Mouse (Mus musculus): Measurements from ENCODE around the gene Slc25a29. TPM values are rescaled to one million over a fixed set of nuclear protein-coding genes. Genes with fewer than 3 reads are reported as not detected.

Gene Slc25a29
- polyA plus RNA-seq, 1 experiment from 2014 or later: 8.4 TPM

- Histone ChIP-seq H3K9ac (replicated peaks; ENCODE audit: low read depth, low read length) (no peak overlapping the region), H3K27ac (ENCODE audit: low read length) (no peak overlapping the region), H3K4me3 (ENCODE audit: low read depth, low read length) (no peak overlapping the region), H3K4me2 (replicated peaks; ENCODE audit: low read depth, low read length) (no peak overlapping the region), H3K4me1 (ENCODE audit: control insufficient read depth, insufficient read depth, low read length) (no peaks in the 10 kb centered on the region), H3K36me3 (ENCODE audit: control insufficient read depth, insufficient read depth, low read length) (peaks cover 27% of the 10 kb centered on the region; the same call in 1 of the 2 replicates), H3K9me3 (ENCODE audit: control insufficient read depth, low read depth, low read length) (no peaks in the 10 kb centered on the region), H3K27me3 (ENCODE audit: control insufficient read depth, insufficient read depth, low read length) (no peaks in the 10 kb centered on the region)
- 83% methylated on average over 7 of the region's 7 CpGs for WGBS
- no peak for ATAC-seq (ENCODE audit: insufficient number of reproducible peaks, insufficient read depth, low FRiP score, low read depth)
Observed at GRCm38 (mm10) chr12:108810309-108810708, 25.4 kb downstream of the Slc25a29 start.

GRCm38 (mm10) chr12:108809771-108810170, 25.9 kb downstream of the Slc25a29 start:
- no peaks in the 10 kb centered on the region for H3K27me3 ChIP-seq (ENCODE audit: control insufficient read depth, insufficient read depth, low read length)
- no peak overlapping the region for H3K9ac ChIP-seq (replicated peaks; ENCODE audit: low read depth, low read length)
- H3K4me3 ChIP-seq (ENCODE audit: low read depth, low read length): no peak overlapping the region
- no peak overlapping the region for H3K27ac ChIP-seq (ENCODE audit: low read length)
- WGBS: 75% methylated on average over 1 of the region's 1 CpGs
- no peak for ATAC-seq (ENCODE audit: insufficient number of reproducible peaks, insufficient read depth, low FRiP score, low read depth)
- H3K9me3 ChIP-seq (ENCODE audit: control insufficient read depth, low read depth, low read length): no peaks in the 10 kb centered on the region
- no peak overlapping the region for H3K4me2 ChIP-seq (replicated peaks; ENCODE audit: low read depth, low read length)
- H3K36me3 ChIP-seq (ENCODE audit: control insufficient read depth, insufficient read depth, low read length): peaks cover 22% of the 10 kb centered on the region; the same call in 1 of the 2 replicates
- H3K4me1 ChIP-seq (ENCODE audit: control insufficient read depth, insufficient read depth, low read length): no peaks in the 10 kb centered on the region

- no peaks in the 10 kb centered on the region for H3K4me1 ChIP-seq (ENCODE audit: control insufficient read depth, insufficient read depth, low read length)
- no peaks in the 10 kb centered on the region for H3K27me3 ChIP-seq (ENCODE audit: control insufficient read depth, insufficient read depth, low read length)
- H3K9ac ChIP-seq (replicated peaks; ENCODE audit: low read depth, low read length): no peak overlapping the region
- no peak overlapping the region for H3K4me2 ChIP-seq (replicated peaks; ENCODE audit: low read depth, low read length)
- H3K27ac ChIP-seq (ENCODE audit: low read length): no peak overlapping the region
- no peaks in the 10 kb centered on the region for H3K9me3 ChIP-seq (ENCODE audit: control insufficient read depth, low read depth, low read length)
- no peak overlapping the region for H3K4me3 ChIP-seq (ENCODE audit: low read depth, low read length)
- no peak for ATAC-seq (ENCODE audit: insufficient number of reproducible peaks, insufficient read depth, low FRiP score, low read depth)
- H3K36me3 ChIP-seq (ENCODE audit: control insufficient read depth, insufficient read depth, low read length): peaks cover 14% of the 10 kb centered on the region; the same call in 1 of the 2 replicates
- 86% methylated on average over 2 of the region's 2 CpGs for WGBS
Observed at GRCm38 (mm10) chr12:108808465-108808864, 27.2 kb downstream of the Slc25a29 start.

GRCm38 (mm10) chr12:108804388-108804787, 31.3 kb downstream of the Slc25a29 start:
- peaks cover 14% of the 10 kb centered on the region; the same call in 1 of the 2 replicates for H3K4me1 ChIP-seq (ENCODE audit: control insufficient read depth, insufficient read depth, low read length)
- no peaks in the 10 kb centered on the region for H3K9me3 ChIP-seq (ENCODE audit: control insufficient read depth, low read depth, low read length)
- WGBS: 84% methylated on average over 2 of the region's 2 CpGs
- H3K4me2 ChIP-seq (replicated peaks; ENCODE audit: low read depth, low read length): no peak overlapping the region
- H3K27ac ChIP-seq (ENCODE audit: low read length): no peak overlapping the region
- ATAC-seq (ENCODE audit: insufficient number of reproducible peaks, insufficient read depth, low FRiP score, low read depth): no peak
- H3K4me3 ChIP-seq (ENCODE audit: low read depth, low read length): no peak overlapping the region
- H3K9ac ChIP-seq (replicated peaks; ENCODE audit: low read depth, low read length): no peak overlapping the region
- peaks cover 14% of the 10 kb centered on the region; the same call in 1 of the 2 replicates for H3K36me3 ChIP-seq (ENCODE audit: control insufficient read depth, insufficient read depth, low read length)
- no peaks in the 10 kb centered on the region for H3K27me3 ChIP-seq (ENCODE audit: control insufficient read depth, insufficient read depth, low read length)

GRCm38 (mm10) chr12:108801613-108802012, 34.1 kb downstream of the Slc25a29 start:
- Histone ChIP-seq H3K27me3 (ENCODE audit: control insufficient read depth, insufficient read depth, low read length) (no peaks in the 10 kb centered on the region), H3K27ac (ENCODE audit: low read length) (no peak overlapping the region), H3K9me3 (ENCODE audit: control insufficient read depth, low read depth, low read length) (no peaks in the 10 kb centered on the region), H3K9ac (replicated peaks; ENCODE audit: low read depth, low read length) (no peak overlapping the region), H3K36me3 (ENCODE audit: control insufficient read depth, insufficient read depth, low read length) (peaks cover 4% of the 10 kb centered on the region; the same call in 1 of the 2 replicates), H3K4me2 (replicated peaks; ENCODE audit: low read depth, low read length) (no peak overlapping the region), H3K4me3 (ENCODE audit: low read depth, low read length) (no peak overlapping the region), H3K4me1 (ENCODE audit: control insufficient read depth, insufficient read depth, low read length) (peaks cover 14% of the 10 kb centered on the region; the same call in 1 of the 2 replicates)
- ATAC-seq (ENCODE audit: insufficient number of reproducible peaks, insufficient read depth, low FRiP score, low read depth): no peak
- 77% methylated on average over 2 of the region's 2 CpGs for whole genome bisulfite sequencing

- ATAC-seq (ENCODE audit: insufficient number of reproducible peaks, insufficient read depth, low FRiP score, low read depth): no peak
- 11% methylated on average over 9 of the region's 9 CpGs for WGBS
Observed at GRCm38 (mm10) chr12:108794979-108795537, 40.6 kb downstream of the Slc25a29 start.

GRCm38 (mm10) chr12:108794078-108794711, 41.5 kb downstream of the Slc25a29 start:
- WGBS: under 1% methylated on average over 85 of the region's 94 CpGs

More at GRCm38 (mm10) chr12:108794979-108795537, 40.6 kb downstream of the Slc25a29 start:
- peak overlapping the region; percentile 84 for H3K4me3 ChIP-seq (ENCODE audit: low read depth, low read length)
- peak overlapping the region; percentile 72 for H3K4me2 ChIP-seq (replicated peaks; ENCODE audit: low read depth, low read length)
- no peaks in the 10 kb centered on the region for H3K9me3 ChIP-seq (ENCODE audit: control insufficient read depth, low read depth, low read length)
- peak overlapping the region; percentile 87 for H3K9ac ChIP-seq (replicated peaks; ENCODE audit: low read depth, low read length)
- H3K27ac ChIP-seq (ENCODE audit: low read length): peak overlapping the region; percentile 100; the same call in 1 of the 2 replicates
- no peaks in the 10 kb centered on the region for H3K36me3 ChIP-seq (ENCODE audit: control insufficient read depth, insufficient read depth, low read length)
- H3K27me3 ChIP-seq (ENCODE audit: control insufficient read depth, insufficient read depth, low read length): no peaks in the 10 kb centered on the region
- peaks cover 20% of the 10 kb centered on the region for H3K4me1 ChIP-seq (ENCODE audit: control insufficient read depth, insufficient read depth, low read length)

GRCm38 (mm10) chr12:108793453-108793941, 42.2 kb downstream of the Slc25a29 start:
- ATAC-seq (ENCODE audit: insufficient number of reproducible peaks, insufficient read depth, low FRiP score, low read depth): no peak
- Histone ChIP-seq H3K4me3 (ENCODE audit: low read depth, low read length) (peak overlapping the region; percentile 84), H3K4me2 (replicated peaks; ENCODE audit: low read depth, low read length) (peak overlapping the region; percentile 19; the same call in 1 of the 2 replicates), H3K9me3 (ENCODE audit: control insufficient read depth, low read depth, low read length) (no peaks in the 10 kb centered on the region), H3K27ac (ENCODE audit: low read length) (peak overlapping the region; percentile 100), H3K27me3 (ENCODE audit: control insufficient read depth, insufficient read depth, low read length) (no peaks in the 10 kb centered on the region), H3K36me3 (ENCODE audit: control insufficient read depth, insufficient read depth, low read length) (no peaks in the 10 kb centered on the region), H3K9ac (replicated peaks; ENCODE audit: low read depth, low read length) (peak overlapping the region; percentile 87), H3K4me1 (ENCODE audit: control insufficient read depth, insufficient read depth, low read length) (peaks cover 16% of the 10 kb centered on the region)
- under 1% methylated on average over 45 of the region's 71 CpGs for WGBS

More at GRCm38 (mm10) chr12:108794078-108794711, 41.5 kb downstream of the Slc25a29 start:
- Histone ChIP-seq H3K27ac (ENCODE audit: low read length) (peak overlapping the region; percentile 100), H3K9me3 (ENCODE audit: control insufficient read depth, low read depth, low read length) (no peaks in the 10 kb centered on the region), H3K36me3 (ENCODE audit: control insufficient read depth, insufficient read depth, low read length) (no peaks in the 10 kb centered on the region), H3K9ac (replicated peaks; ENCODE audit: low read depth, low read length) (peak overlapping the region; percentile 87), H3K4me1 (ENCODE audit: control insufficient read depth, insufficient read depth, low read length) (peaks cover 16% of the 10 kb centered on the region), H3K4me2 (replicated peaks; ENCODE audit: low read depth, low read length) (peak overlapping the region; percentile 72), H3K27me3 (ENCODE audit: control insufficient read depth, insufficient read depth, low read length) (no peaks in the 10 kb centered on the region), H3K4me3 (ENCODE audit: low read depth, low read length) (peak overlapping the region; percentile 84)
- ATAC-seq (ENCODE audit: insufficient number of reproducible peaks, insufficient read depth, low FRiP score, low read depth): peak; percentile 69
